Mouse (Mus musculus): Measurements from ENCODE around the gene Dhx38. TPM values are rescaled to one million over a fixed set of nuclear protein-coding genes. Genes with fewer than 3 reads are reported as not detected.

The Dhx38 gene
- polyA plus RNA-seq, 1 experiment from 2014 or later = 25.3 TPM

GRCm38 (mm10) chr8:109592164-109592563, 26.5 kb upstream of the Dhx38 start:
- no peak for ATAC-seq (ENCODE audit: low read depth)
- no peak overlapping the region for H3K4me3 ChIP-seq (ENCODE audit: low read length)
- no peaks in the 10 kb centered on the region for H3K27me3 ChIP-seq (ENCODE audit: control insufficient read depth, insufficient read depth, low read depth, low read length)
- H3K9me3 ChIP-seq (ENCODE audit: control insufficient read depth, low read length) = no peaks in the 10 kb centered on the region
- no peak overlapping the region for H3K9ac ChIP-seq (ENCODE audit: low read length)
- no peak overlapping the region for H3K27ac ChIP-seq (ENCODE audit: low read length)
- H3K4me1 ChIP-seq (replicated peaks; ENCODE audit: control insufficient read depth, insufficient read depth, low read length) = no peaks in the 10 kb centered on the region
- H3K36me3 ChIP-seq (ENCODE audit: control insufficient read depth, insufficient read depth, low read length) = peaks cover 4% of the 10 kb centered on the region; the same call in 1 of the 2 replicates
- H3K4me2 ChIP-seq (ENCODE audit: low read depth, low read length) = no peak overlapping the region
- WGBS = 73% methylated on average over 5 of the region's 5 CpGs

GRCm38 (mm10) chr8:109591367-109591766, 25.7 kb upstream of the Dhx38 start:
- no peak overlapping the region for H3K4me3 ChIP-seq (ENCODE audit: low read length)
- no peaks in the 10 kb centered on the region for H3K27me3 ChIP-seq (ENCODE audit: control insufficient read depth, insufficient read depth, low read depth, low read length)
- H3K9ac ChIP-seq (ENCODE audit: low read length) = no peak overlapping the region
- no peak for ATAC-seq (ENCODE audit: low read depth)
- WGBS = 77% methylated on average over 3 of the region's 3 CpGs
- H3K4me2 ChIP-seq (ENCODE audit: low read depth, low read length) = no peak overlapping the region
- no peaks in the 10 kb centered on the region for H3K4me1 ChIP-seq (replicated peaks; ENCODE audit: control insufficient read depth, insufficient read depth, low read length)
- peaks cover 4% of the 10 kb centered on the region; the same call in 1 of the 2 replicates for H3K36me3 ChIP-seq (ENCODE audit: control insufficient read depth, insufficient read depth, low read length)
- no peaks in the 10 kb centered on the region for H3K9me3 ChIP-seq (ENCODE audit: control insufficient read depth, low read length)
- no peak overlapping the region for H3K27ac ChIP-seq (ENCODE audit: low read length)

- no peak overlapping the region for H3K4me2 ChIP-seq (ENCODE audit: low read depth, low read length)
- ATAC-seq (ENCODE audit: low read depth) = no peak
- 80% methylated on average over 9 of the region's 9 CpGs for WGBS
These were observed 25.2 kb upstream of the Dhx38 start for GRCm38 (mm10) chr8:109590901-109591300.

GRCm38 (mm10) chr8:109586972-109587504, 21.4 kb upstream of the Dhx38 start:
- H3K36me3 ChIP-seq (ENCODE audit: control insufficient read depth, insufficient read depth, low read length) = no peaks in the 10 kb centered on the region
- no peaks in the 10 kb centered on the region for H3K27me3 ChIP-seq (ENCODE audit: control insufficient read depth, insufficient read depth, low read depth, low read length)
- no peaks in the 10 kb centered on the region for H3K9me3 ChIP-seq (ENCODE audit: control insufficient read depth, low read length)
- peak; percentile 90 for ATAC-seq (ENCODE audit: low read depth)
- 34% methylated on average over 7 of the region's 7 CpGs for WGBS
- H3K9ac ChIP-seq (ENCODE audit: low read length) = no peak overlapping the region
- peak overlapping the region; percentile 92 for H3K27ac ChIP-seq (ENCODE audit: low read length)
- peak overlapping the region; percentile 16; the same call in 1 of the 2 replicates for H3K4me2 ChIP-seq (ENCODE audit: low read depth, low read length)
- no peak overlapping the region for H3K4me3 ChIP-seq (ENCODE audit: low read length)
- no peaks in the 10 kb centered on the region for H3K4me1 ChIP-seq (replicated peaks; ENCODE audit: control insufficient read depth, insufficient read depth, low read length)

More at GRCm38 (mm10) chr8:109590901-109591300, 25.2 kb upstream of the Dhx38 start:
- Histone ChIP-seq H3K27ac (ENCODE audit: low read length) (no peak overlapping the region), H3K9ac (ENCODE audit: low read length) (no peak overlapping the region), H3K36me3 (ENCODE audit: control insufficient read depth, insufficient read depth, low read length) (peaks cover 4% of the 10 kb centered on the region; the same call in 1 of the 2 replicates), H3K9me3 (ENCODE audit: control insufficient read depth, low read length) (no peaks in the 10 kb centered on the region), H3K27me3 (ENCODE audit: control insufficient read depth, insufficient read depth, low read depth, low read length) (no peaks in the 10 kb centered on the region), H3K4me3 (ENCODE audit: low read length) (no peak overlapping the region), H3K4me1 (replicated peaks; ENCODE audit: control insufficient read depth, insufficient read depth, low read length) (no peaks in the 10 kb centered on the region)

GRCm38 (mm10) chr8:109585652-109586051, 20.0 kb upstream of the Dhx38 start:
- Histone ChIP-seq H3K9ac (ENCODE audit: low read length) (no peak overlapping the region), H3K4me3 (ENCODE audit: low read length) (no peak overlapping the region), H3K27me3 (ENCODE audit: control insufficient read depth, insufficient read depth, low read depth, low read length) (no peaks in the 10 kb centered on the region), H3K4me1 (replicated peaks; ENCODE audit: control insufficient read depth, insufficient read depth, low read length) (no peaks in the 10 kb centered on the region), H3K4me2 (ENCODE audit: low read depth, low read length) (no peak overlapping the region), H3K27ac (ENCODE audit: low read length) (no peak overlapping the region), H3K9me3 (ENCODE audit: control insufficient read depth, low read length) (no peaks in the 10 kb centered on the region), H3K36me3 (ENCODE audit: control insufficient read depth, insufficient read depth, low read length) (no peaks in the 10 kb centered on the region)
- ATAC-seq (ENCODE audit: low read depth) = no peak

- WGBS = 59% methylated on average over 3 of the region's 3 CpGs
- ATAC-seq (ENCODE audit: low read depth) = no peak
- no peak overlapping the region for H3K4me2 ChIP-seq (ENCODE audit: low read depth, low read length)
- H3K36me3 ChIP-seq (ENCODE audit: control insufficient read depth, insufficient read depth, low read length) = no peaks in the 10 kb centered on the region
- no peak overlapping the region for H3K9ac ChIP-seq (ENCODE audit: low read length)
- H3K4me3 ChIP-seq (ENCODE audit: low read length) = no peak overlapping the region
- H3K9me3 ChIP-seq (ENCODE audit: control insufficient read depth, low read length) = no peaks in the 10 kb centered on the region
- H3K4me1 ChIP-seq (replicated peaks; ENCODE audit: control insufficient read depth, insufficient read depth, low read length) = no peaks in the 10 kb centered on the region
- H3K27me3 ChIP-seq (ENCODE audit: control insufficient read depth, insufficient read depth, low read depth, low read length) = no peaks in the 10 kb centered on the region
- H3K27ac ChIP-seq (ENCODE audit: low read length) = no peak overlapping the region
These were observed 19.2 kb upstream of the Dhx38 start for GRCm38 (mm10) chr8:109584830-109585229.

- no peak for ATAC-seq (ENCODE audit: low read depth)
- WGBS = 84% methylated on average over 4 of the region's 4 CpGs
These were observed 18.6 kb upstream of the Dhx38 start for GRCm38 (mm10) chr8:109584293-109584692.

GRCm38 (mm10) chr8:109578900-109579301, 13.2 kb upstream of the Dhx38 start, which contains the start of gene Hp:
Gene Hp (minus strand): TSS chr8:109579172.
- H3K27me3 ChIP-seq (ENCODE audit: control insufficient read depth, insufficient read depth, low read depth, low read length) = no peaks in the 10 kb centered on the region
- ATAC-seq (ENCODE audit: low read depth) = peak; percentile 45; the same call in 1 of the 2 replicates
- H3K36me3 ChIP-seq (ENCODE audit: control insufficient read depth, insufficient read depth, low read length) = no peaks in the 10 kb centered on the region
- no peak within 1 kb of the TSS for H3K4me3 ChIP-seq (ENCODE audit: low read length)
- H3K9me3 ChIP-seq (ENCODE audit: control insufficient read depth, low read length) = no peaks in the 10 kb centered on the region
- H3K27ac ChIP-seq (ENCODE audit: low read length) = peak within 1 kb of the TSS; percentile 30; the same call in 1 of the 2 replicates
- H3K9ac ChIP-seq (ENCODE audit: low read length) = no peak within 1 kb of the TSS
- no peak within 1 kb of the TSS for H3K4me2 ChIP-seq (ENCODE audit: low read depth, low read length)
- WGBS = 50% methylated on average over 8 of the region's 8 CpGs
- H3K4me1 ChIP-seq (replicated peaks; ENCODE audit: control insufficient read depth, insufficient read depth, low read length) = no peaks in the 10 kb centered on the region

More at GRCm38 (mm10) chr8:109584293-109584692, 18.6 kb upstream of the Dhx38 start:
- Histone ChIP-seq H3K9me3 (ENCODE audit: control insufficient read depth, low read length) (no peaks in the 10 kb centered on the region), H3K4me2 (ENCODE audit: low read depth, low read length) (no peak overlapping the region), H3K36me3 (ENCODE audit: control insufficient read depth, insufficient read depth, low read length) (no peaks in the 10 kb centered on the region), H3K27ac (ENCODE audit: low read length) (no peak overlapping the region), H3K4me3 (ENCODE audit: low read length) (no peak overlapping the region), H3K9ac (ENCODE audit: low read length) (no peak overlapping the region), H3K4me1 (replicated peaks; ENCODE audit: control insufficient read depth, insufficient read depth, low read length) (no peaks in the 10 kb centered on the region), H3K27me3 (ENCODE audit: control insufficient read depth, insufficient read depth, low read depth, low read length) (no peaks in the 10 kb centered on the region)

GRCm38 (mm10) chr8:109576311-109576710, 10.7 kb upstream of the Dhx38 start:
- no peak overlapping the region for H3K4me3 ChIP-seq (ENCODE audit: low read length)
- H3K9ac ChIP-seq (ENCODE audit: low read length) = no peak overlapping the region; the same call in 1 of the 2 replicates
- peaks cover 5% of the 10 kb centered on the region; the same call in 1 of the 2 replicates for H3K36me3 ChIP-seq (ENCODE audit: control insufficient read depth, insufficient read depth, low read length)
- H3K27ac ChIP-seq (ENCODE audit: low read length) = no peak overlapping the region
- H3K27me3 ChIP-seq (ENCODE audit: control insufficient read depth, insufficient read depth, low read depth, low read length) = no peaks in the 10 kb centered on the region
- no peak for ATAC-seq (ENCODE audit: low read depth)
- H3K4me2 ChIP-seq (ENCODE audit: low read depth, low read length) = no peak overlapping the region
- 72% methylated on average over 4 of the region's 4 CpGs for WGBS
- H3K9me3 ChIP-seq (ENCODE audit: control insufficient read depth, low read length) = no peaks in the 10 kb centered on the region
- no peaks in the 10 kb centered on the region for H3K4me1 ChIP-seq (replicated peaks; ENCODE audit: control insufficient read depth, insufficient read depth, low read length)

All from lung, embryonic 16.5 days (tissue).